8 mouse cellular contexts compared by ENCODE assay signal in genomic region chr15:7397446-7397817, GRCm38 (mm10). TPM values are rescaled to one million over a fixed set of nuclear protein-coding genes. Genes with fewer than 3 reads are reported as not detected.
DNase-seq lines count a peak whose midpoint lies in the region; ATAC-seq and TF ChIP-seq lines count a peak whose summit lies in the region.

No protein-coding gene starts in this region.

- H3K4me1 ChIP-seq in liver, embryonic 16.5 days (ENCODE audit: control insufficient read depth, low read depth, low read length), result no peaks in the 10 kb centered on the region
- H3K4me1 ChIP-seq in stomach, postnatal 0 days (replicated peaks; ENCODE audit: control insufficient read depth, insufficient read depth), result no peaks in the 10 kb centered on the region

- no peak for ATAC-seq in liver, embryonic 16.5 days (ENCODE audit: low read depth)
- peak; percentile 35 for ATAC-seq in stomach, postnatal 0 days (ENCODE audit: low FRiP score, low TSS enrichment)
- ATAC-seq in frontal cortex, adult (ENCODE audit: low TSS enrichment), result no peak

- H3K4me3 ChIP-seq in liver, embryonic 16.5 days (ENCODE audit: low read depth, low read length), result peak overlapping the region; percentile 44
- H3K4me3 ChIP-seq in stomach, postnatal 0 days (ENCODE audit: low read depth, low read length), result peak overlapping the region; percentile 66

- WGBS in liver, embryonic 16.5 days (ENCODE audit: insufficient replicate concordance), result 4% methylated on average over 8 of the region's 8 CpGs
- 1% methylated on average over 8 of the region's 8 CpGs for WGBS in stomach, postnatal 0 days

- peaks cover 25% of the 10 kb centered on the region for H3K27me3 ChIP-seq in liver, embryonic 16.5 days (ENCODE audit: control insufficient read depth, insufficient read depth, low read depth, low read length)
- H3K27me3 ChIP-seq in stomach, postnatal 0 days (ENCODE audit: control insufficient read depth, insufficient read depth, low read length), result no peaks in the 10 kb centered on the region

- DNase-seq in ovary, postnatal 14 days (ENCODE audit: low spot score), result peak; percentile 11
- DNase-seq in ovary, postnatal 36 days (ENCODE audit: low spot score), result no peak
- peak; percentile 12 to 15 for DNase-seq in heart, postnatal 10 days
- no peak for DNase-seq in stomach, postnatal 0 days (ENCODE audit: low spot score)
- DNase-seq in spleen, postnatal 14 days (ENCODE audit: low spot score in 2 of 2), result no peak
- no peak for DNase-seq in adrenal gland, adult (ENCODE audit: inconsistent age in 2 of 2, low spot score in 1 of 2)

- H3K4me2 ChIP-seq in liver, embryonic 16.5 days (ENCODE audit: low read depth, low read length), result peak overlapping the region; percentile 59
- H3K4me2 ChIP-seq in stomach, postnatal 0 days (replicated peaks; ENCODE audit: low read depth), result peak overlapping the region; percentile 83

- no peak for TF ChIP-seq EP300 in stomach, postnatal 0 days (optimal IDR thresholded peaks at IDR 0.05)

- no peak overlapping the region for H3K27ac ChIP-seq in liver, embryonic 16.5 days (ENCODE audit: low read length)
- peak overlapping the region; percentile 79 for H3K27ac ChIP-seq in stomach, postnatal 0 days (replicated peaks)

- no peak for TF ChIP-seq CTCF in stomach, postnatal 0 days (IDR thresholded peaks at IDR 0.05; ENCODE audit: low read depth)

- intact Hi-C loops in heart, postnatal 10 days (cut with DNase I), result no loop called here

- H3K9me3 ChIP-seq in liver, embryonic 16.5 days (replicated peaks; ENCODE audit: control insufficient read depth, low read length), result no peaks in the 10 kb centered on the region
- no peaks in the 10 kb centered on the region for H3K9me3 ChIP-seq in stomach, postnatal 0 days (ENCODE audit: control insufficient read depth, low read length)

- no peak overlapping the region for H3K9ac ChIP-seq in liver, embryonic 16.5 days (ENCODE audit: low read depth, low read length)
- H3K9ac ChIP-seq in stomach, postnatal 0 days (ENCODE audit: low read length), result peak overlapping the region; percentile 74

- no peaks in the 10 kb centered on the region for H3K36me3 ChIP-seq in liver, embryonic 16.5 days (ENCODE audit: control insufficient read depth, insufficient read depth)
- H3K36me3 ChIP-seq in stomach, postnatal 0 days (ENCODE audit: control insufficient read depth, insufficient read depth, low read length), result no peaks in the 10 kb centered on the region

RNA-seq across cellular contexts. Expression of gene Egflam, which starts 0.8 kb away (rescaled TPM):
- 10 to 100 TPM; 15.4 to 16.6 TPM for total RNA-seq in heart, postnatal 10 days (2021)
- polyA plus RNA-seq in liver, embryonic 16.5 days (2015; fragmentation: Nextera tagmentation; extraction: Ambion mirVana), result 0.76 and 0.90 TPM in 2 replicates
- 6.6 and 6.7 TPM in 2 replicates for polyA plus RNA-seq in stomach, postnatal 0 days (2015; fragmentation: Nextera tagmentation; extraction: Ambion mirVana)

Comparison
In these comparisons a context has a peak if more than half of its experiments do, and no peak if none do; other contexts are left out.
1. DNase-seq: peak in ovary, postnatal 14 days (single experiment) and heart, postnatal 10 days (2 of 2); none in ovary, postnatal 36 days (single experiment), stomach, postnatal 0 days (single experiment), spleen, postnatal 14 days (0 of 2) and adrenal gland, adult (0 of 2).